Mouse (Mus musculus) monocyte, adult 5-6 weeks (primary cell): ENCODE measurements around the gene Arsb. TPM values are rescaled to one million over a fixed set of nuclear protein-coding genes. Genes with fewer than 3 reads are reported as not detected.

Experiments used
- ATAC-seq: fragments of 153-309, 156-312 bp; replicated peaks from 2 replicates; pipeline ENCODE4 v1.8.0; 2017; ENCODE audit warnings: mild to moderate bottlenecking; ENCODE audit not compliant: low TSS enrichment, insufficient number of reproducible peaks, severe bottlenecking, poor library complexity, low FRiP score
- total RNA-seq: library from RNA; stranded (forward); fragments of 200-1000, 200-491, 200-594 nt; gene quantifications from 3 replicates; pipeline ENCODE4 v1.2.3, GENCODE M21; 2017

Arsb gene
- total RNA-seq, 1 experiment from 2014 or later: 21.5 TPM

- no peak for ATAC-seq
Measured at GRCm38 (mm10) chr13:93909847-93910246, 138.4 kb downstream of the Arsb start.

DNA sequence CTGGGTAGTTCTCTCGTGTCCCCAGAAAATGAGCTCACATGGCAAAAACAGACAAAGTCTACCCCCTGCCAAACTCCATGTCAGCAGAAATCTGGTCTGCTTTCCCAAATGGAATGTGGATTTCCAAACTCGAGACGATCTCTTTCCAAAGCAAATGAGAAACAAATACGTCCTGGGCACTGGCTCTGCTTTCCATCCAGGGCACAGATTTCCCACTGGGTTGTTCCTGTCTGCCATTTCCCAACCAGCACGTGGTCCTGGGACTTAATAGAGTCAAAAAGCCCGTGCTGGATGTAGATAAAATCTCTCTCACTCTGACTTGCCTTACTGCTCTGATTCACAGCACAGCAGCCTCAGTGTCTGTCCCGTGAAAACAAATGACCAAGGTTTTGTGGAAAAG is 139.6 kb downstream of the Arsb start:
- no peak for ATAC-seq

GRCm38 (mm10) chr13:93912326-93912915 is 141.0 kb downstream of the Arsb start:
- no peak for ATAC-seq

DNA sequence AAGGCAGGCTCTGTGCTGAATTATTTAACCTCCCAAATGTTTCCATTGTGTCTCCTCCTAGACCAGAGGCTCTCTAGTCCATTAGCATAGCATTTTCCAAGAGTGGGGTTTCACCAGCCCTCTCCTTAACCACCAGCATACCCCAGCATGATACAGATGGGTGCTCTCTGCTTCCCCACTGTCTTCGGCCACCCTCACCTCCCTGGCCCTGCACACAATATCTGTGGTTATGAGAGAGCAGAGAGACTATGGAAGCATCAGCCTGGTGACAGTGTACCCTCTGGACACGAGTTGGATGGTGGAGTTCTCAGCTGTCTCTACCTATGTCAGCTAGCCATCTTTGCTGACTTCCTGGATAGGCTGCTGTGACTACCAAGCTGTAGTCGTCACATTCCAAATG is 142.8 kb downstream of the Arsb start:
- ATAC-seq: no peak

- ATAC-seq: no peak
Measured at GRCm38 (mm10) chr13:93915641-93916570, 144.5 kb downstream of the Arsb start.

GRCm38 (mm10) chr13:93919536-93919935 is 148.1 kb downstream of the Arsb start:
- no peak for ATAC-seq

- no peak for ATAC-seq
Measured at GRCm38 (mm10) chr13:93920080-93920785, 148.8 kb downstream of the Arsb start.

- no peak for ATAC-seq
Measured at GRCm38 (mm10) chr13:93920786-93921300, 149.4 kb downstream of the Arsb start.

- no peak for ATAC-seq
Measured at GRCm38 (mm10) chr13:93921831-93922565, 150.6 kb downstream of the Arsb start.

DNA sequence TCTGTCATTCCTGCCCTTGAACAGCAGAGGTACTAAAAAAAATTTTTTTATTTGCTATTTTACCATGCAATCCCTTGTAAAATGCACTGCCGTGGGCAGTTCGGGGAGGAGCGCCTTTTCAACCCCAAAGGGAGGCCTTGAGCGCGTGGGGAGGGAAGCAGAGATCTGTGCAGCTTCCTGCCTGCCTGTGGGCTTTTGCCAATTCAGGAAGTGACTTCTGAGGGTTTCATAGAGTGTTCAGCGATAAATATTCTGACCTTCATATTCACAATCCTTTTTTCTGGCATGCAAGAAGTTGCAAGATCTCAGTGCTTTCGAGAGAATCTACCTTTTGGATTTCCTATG is 151.1 kb downstream of the Arsb start:
- 0 out of 2 replicates have a peak, but pooled peaks have one; percentile 50 for ATAC-seq

DNA sequence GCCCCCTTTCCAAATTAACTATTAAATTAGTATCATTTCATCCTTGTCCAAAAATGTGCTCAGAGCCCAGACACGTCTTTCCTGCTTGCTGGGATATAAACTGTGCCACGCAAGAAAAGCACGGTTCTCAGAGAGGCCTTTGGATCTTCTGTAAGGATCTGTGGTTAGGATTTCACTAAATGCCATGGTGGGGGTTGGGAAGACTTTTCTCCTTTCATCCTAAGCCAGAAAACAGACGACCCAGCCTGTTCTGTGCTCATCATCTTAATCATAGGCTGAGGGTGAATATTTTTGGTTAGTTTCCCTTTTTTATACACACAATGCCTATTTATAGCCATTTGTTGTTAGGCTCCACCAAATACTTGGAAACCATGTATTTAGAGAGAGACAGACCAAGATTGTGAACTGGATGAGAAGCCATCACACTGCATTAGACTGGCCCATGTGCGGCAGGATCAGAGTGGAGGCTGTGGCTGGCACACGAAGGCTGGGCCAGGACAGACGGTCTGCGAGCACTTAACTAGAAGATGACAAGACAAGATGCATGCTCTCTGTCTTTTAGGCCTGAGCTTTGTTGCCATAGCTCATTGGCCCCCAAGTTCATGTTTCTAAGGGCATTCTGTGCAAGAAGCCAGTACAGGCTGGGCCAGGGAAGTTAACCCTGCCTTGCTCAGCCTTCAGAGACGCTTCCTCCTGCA is 153.5 kb downstream of the Arsb start:
- ATAC-seq: no peak

DNA sequence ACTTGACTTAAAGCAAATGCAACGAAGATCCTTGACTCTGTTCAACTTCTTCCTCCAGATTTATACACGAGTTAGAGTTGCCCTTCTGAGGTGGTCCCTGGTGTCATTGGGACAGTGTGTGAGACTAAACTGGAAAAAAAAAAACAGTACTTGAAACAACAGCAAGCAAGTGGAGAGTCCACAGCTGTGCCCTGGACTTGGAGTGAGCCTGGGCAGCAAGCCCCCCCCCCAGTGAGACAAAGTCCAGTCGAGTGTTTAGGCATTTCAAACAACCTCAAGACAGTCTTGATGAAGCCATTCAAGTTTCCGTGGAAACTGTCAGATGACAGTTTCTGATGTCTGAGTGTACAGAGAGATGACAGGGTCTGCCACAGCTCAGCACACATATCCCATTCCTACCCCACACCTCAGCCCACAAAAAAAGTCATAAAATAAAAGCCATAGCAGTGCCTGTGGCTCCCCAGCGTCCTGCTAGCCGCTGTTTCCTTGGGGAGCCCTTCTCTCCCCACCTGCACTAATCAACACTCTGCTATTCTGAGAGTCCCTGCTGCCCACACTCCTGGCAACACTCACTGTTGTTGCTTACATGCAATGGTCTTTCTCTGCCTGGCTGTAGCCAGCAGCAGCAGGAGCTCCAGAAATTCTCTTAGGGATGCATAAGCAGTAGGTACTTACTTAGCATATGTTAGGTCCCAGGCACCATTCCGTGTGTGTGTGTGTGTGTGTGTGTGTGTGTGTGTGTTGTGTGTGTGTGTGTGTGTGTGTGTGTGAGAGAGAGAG is 159.3 kb downstream of the Arsb start:
- no peak for ATAC-seq

DNA sequence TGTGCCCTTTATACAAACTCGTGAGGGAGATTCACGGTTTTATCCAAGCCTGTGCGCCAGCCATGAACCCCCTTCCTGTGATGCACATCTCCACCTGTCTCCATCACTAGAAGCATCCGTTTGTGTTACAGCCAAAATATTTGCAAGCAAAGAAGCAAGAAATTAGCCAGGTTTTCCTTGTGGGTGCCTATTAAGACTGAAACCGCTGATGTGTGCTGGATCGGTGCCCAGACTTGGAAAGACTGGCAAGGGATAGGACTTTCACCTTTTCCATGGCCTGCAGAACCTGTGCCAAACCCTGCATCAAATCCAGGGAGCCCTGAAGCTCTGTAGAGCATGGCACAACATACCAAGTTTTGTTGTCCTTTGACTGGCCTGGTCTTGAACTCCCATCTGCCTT is 165.0 kb downstream of the Arsb start:
- no peak for ATAC-seq

DNA sequence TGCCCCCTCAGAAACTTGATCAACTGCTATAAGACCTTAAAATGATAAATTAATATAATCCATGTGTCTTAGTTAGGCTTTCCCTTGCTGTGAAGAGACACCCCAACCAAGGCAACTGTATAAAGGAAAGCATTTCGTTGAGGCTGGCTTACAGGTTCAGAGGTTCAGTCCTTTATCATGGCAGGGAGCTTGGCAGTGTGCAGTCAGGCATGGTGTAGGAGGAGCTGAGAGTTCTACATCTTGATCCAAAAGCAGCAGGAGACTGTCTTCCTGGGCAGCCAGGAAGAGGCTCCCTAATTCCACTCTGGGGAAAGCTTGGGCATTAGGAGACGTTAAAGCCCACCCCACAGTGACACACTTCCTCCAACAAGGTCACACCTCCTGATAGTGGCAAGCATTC is 166.7 kb downstream of the Arsb start:
- ATAC-seq: no peak

- peak; percentile 24; the same call in 1 of the 2 replicates for ATAC-seq
Measured at GRCm38 (mm10) chr13:93939363-93940127, 168.1 kb downstream of the Arsb start.

DNA sequence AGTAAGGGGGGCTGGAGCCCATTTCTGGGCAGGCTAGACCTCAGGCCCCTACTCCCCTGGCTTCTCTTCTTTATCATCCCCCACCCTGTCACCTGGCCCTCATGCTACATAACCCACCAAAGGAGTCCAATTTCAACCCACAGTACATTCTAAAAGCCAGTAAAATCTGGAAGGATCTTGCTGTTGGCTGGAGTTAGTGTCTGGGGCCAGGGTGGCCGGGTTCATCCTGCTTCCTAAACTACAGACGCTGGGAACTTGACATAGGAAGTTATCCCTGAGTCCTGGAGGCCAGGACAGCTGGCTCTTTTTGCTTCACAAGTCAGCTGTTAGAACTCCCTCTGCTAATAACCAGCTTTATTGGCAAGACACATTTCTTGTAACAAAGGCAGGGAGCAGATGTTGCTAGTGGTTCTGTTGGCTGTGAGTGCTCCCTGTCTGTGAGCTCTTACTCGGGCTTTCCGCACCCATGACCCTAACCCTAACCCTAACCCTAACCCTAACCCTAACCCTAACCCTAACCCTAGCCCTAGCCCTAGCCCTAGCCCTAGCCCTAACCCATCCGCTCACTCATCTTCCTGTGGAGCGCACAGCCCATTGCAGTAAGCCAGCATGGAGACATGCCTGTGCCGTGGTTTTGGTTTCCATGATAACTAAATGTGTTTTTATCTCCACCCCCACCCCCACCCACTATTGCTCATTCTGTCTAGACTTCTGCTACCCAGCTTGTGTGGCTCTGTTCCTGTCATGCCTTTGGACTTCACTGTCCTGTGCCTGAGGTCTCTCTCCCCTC is 169.5 kb downstream of the Arsb start:
- no peak for ATAC-seq
